Mouse (Mus musculus) gonadal fat pad, adult 2 months (tissue): ENCODE results near the gene Ruvbl2. TPM values are rescaled to one million over a fixed set of nuclear protein-coding genes. Genes with fewer than 3 reads are reported as not detected.
"Not testable (repeated sequence)": the region's sequence is repeated elsewhere in the genome, so short reads cannot be mapped to it uniquely, and the experiment has no call there.

Experiments
- DNase-seq: peaks from one replicate; pipeline ENCODE4 v3.0.0-alpha.2; 2012; ENCODE audit warnings: low read depth
- polyA plus RNA-seq: library from polyadenylated mRNA; depleted of rRNA; stranded (reverse); fragments of >200 nt; gene quantifications from 2 replicates; pipeline ENCODE4 v1.2.3, GENCODE M21; 2012; rRNA removed

Ruvbl2 gene
- polyA plus RNA-seq, 1 experiment = 47.8 TPM

DNA sequence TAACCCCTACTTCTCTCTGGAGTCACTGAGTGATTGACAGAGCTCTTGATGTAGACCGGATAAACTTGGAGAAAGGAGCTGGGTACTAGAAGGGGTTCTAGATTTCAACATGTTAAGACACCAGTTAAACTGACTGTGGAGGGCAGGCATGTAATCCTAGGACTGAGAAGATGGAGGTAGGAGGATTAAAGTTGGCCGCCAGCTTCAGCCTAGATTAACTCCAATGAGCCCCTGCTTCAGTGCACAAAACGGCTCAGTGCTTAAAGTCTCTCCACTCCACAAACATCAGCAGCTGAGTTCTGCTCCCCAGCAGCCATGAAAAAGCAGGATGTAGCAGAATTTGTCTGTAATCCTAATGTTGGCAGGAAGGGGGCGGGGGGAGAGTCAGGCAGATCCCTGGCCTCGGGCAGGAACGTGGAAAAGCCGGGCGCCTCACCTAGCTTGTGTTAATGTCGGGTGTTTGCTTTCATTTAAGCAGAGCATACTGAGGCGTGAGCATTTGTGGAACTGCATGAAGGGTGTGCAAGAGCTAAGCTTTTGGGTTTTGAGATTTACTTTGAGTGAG lies 36.3 kb downstream of the Ruvbl2 start:
- no peak for DNase-seq

DNA sequence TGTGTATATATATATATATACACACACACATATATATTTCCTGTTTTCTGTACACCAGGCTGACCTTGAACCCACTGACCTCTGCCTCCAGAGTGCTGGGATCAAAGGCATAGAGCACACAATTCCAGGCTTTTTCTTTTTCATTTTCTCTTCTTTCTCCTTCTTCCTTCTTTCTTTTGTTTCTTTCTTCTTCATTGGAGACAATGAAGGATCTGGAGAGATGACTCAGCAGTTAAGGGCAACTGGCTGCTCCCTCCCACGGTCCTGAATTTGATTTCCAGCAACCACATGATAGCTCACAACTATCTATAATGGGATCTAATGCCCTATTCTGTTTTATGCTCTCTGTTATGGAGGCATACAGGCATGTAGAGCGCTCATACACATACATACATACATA lies 41.1 kb downstream of the Ruvbl2 start:
- DNase-seq = no peak

DNA sequence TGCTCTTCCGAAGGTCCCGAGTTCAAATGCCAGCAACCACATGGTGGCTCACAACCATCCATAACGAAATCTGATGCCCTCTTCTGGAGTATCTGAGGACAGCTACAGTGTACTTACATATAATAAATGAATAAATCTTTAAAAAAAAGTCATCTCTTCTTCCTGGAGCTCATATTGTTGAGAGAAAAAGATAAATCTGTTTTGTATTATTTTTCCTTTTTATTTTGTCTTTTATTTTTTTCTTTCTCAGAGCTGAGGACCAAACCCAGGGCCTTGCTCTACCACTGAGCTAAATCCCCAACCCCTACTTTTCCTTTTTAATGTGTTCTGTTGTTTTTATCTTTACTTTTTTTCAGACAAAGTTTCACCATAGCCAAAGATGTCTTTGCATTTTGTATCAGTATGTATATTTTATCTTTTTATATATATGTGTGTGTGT lies 41.5 kb downstream of the Ruvbl2 start:
- DNase-seq = not testable (repeated sequence)

DNA sequence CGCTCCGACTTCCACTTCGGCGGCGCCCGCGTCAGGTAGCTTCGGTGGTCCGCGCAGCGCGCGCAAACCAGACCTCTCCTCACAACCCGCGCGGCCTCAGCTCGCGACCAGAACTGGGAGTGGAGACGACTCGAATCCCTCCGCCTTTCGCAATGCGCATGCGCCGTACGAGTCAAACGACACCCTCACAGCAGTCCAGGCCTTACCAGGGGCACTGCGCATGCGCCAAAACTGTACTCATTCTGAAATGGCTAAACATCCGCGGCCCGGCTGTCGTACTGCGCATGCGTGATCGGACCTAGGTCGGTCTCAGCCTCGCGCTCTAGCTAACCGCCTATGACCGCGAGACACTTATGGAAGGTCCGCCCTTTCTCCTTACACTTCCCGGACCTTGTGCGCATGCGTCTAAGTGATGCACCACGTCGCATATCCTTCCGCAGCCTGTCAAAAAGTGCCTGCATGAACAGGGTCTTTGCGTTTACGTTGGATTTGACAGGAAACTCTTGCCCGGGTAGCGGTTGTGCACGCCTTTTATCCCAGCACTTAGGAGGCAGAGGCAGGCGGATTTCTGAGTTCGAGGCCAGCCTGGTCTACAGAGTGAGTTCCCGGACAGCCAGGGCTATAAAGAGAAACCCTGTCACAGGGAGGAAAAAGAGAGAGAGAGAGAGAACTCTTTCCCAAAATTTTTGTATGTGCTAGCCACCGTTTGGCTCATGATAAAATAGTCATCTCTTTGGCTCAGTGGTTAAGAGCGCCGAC lies 42.1 kb downstream of the Ruvbl2 start, which contains the start of gene Snrnp70:
Gene Snrnp70 (minus strand): TSS at position 165 of the 759 bp plus-strand sequence.
- peak; percentile 97 for DNase-seq

DNA sequence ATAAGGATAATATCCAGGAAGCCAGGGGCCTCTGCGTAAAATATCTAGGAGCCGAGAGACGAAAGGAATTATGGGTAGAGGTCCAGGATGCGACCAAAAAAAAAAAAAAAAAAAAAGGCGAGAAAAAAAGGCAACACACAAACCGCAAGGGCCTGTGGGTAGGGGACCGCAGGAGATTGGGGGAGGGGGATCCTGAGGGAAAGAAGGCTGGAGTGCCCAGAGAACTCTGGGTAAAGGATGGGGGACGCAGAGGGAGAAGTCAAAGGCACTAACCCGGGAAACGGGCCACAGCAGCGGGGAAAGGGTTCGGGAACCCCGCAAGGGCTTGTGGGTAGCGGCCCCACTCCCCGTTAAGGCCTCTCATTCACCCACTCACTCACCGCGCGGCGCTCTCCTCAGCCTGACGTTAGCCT lies 42.8 kb downstream of the Ruvbl2 start:
- no peak for DNase-seq

DNA sequence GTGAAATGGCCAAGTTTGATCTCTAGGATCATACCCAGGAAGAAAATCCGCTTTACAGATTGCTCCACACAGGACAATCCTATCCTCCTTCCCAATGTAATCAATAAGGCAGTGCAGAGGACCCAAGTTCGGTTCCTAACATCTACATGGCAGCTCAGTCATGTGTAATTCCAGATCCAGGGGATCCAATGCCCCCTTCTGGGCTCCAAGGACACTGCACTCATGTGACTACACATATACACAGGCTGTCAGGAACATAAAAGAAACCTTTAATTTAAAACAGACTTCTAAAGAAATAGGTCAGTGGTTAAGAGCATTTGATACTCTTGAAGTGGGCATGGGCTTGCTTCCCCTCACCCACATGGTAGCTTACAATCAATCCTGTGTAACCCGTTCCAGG lies 51.8 kb downstream of the Ruvbl2 start:
- no peak for DNase-seq

DNA sequence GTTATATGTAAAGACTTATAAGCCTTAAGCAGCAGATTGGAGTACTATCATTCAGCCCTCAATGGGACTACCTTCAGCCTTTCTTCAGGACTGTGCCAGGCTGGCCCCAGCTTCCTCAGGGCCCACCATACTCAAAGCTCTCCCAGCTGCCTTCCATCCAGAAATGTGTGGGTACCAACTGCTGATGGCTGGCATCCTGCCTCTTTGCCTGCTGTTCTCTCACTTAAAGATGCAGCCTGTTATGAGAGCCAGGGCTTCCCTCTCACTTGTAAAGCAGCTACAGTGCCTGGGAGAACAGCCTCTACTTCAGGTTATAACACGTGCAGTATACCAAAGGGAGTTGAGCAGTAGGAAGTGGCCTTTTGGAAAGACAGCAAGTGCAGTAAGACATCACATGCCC lies 61.8 kb downstream of the Ruvbl2 start:
- DNase-seq = no peak

DNA sequence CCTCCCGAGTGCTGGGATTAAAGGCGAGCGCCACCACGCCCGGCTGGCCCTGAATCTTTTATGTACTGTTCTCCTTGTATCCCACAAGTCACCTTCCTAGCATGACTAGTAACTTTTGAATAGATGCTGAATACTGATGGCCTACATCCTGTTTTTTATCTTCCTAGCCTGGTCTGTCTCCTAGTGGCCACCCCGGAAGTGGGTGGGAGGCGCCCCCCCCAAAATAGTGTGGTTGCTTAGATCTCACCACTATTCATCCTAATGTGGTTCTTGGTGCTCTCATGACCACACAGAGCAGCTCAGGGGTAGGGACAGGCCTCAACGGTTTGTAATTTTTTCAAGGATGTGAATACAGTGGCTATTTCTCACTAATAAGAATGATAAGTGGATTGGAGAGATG lies 63.3 kb downstream of the Ruvbl2 start:
- no peak for DNase-seq

DNA sequence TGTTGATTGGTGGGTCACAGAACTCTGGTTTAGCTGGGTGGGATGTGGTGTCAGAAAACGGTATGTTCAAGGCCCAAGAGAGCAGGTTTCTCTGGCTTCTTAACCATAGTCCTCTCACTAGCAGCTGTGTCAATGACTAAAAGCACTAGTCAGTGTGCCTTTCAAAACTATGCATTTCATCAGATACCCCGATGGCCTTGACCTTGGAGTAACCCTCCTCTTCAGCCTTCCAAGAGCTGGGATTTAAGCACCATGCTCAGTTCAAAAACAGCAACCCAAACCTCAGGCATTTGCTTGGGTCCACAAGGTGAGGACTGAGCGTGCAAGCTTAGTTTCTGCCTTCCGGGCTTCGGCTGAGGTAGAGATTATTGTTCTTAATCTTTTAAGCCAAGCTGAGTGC lies 65.5 kb downstream of the Ruvbl2 start:
- no peak for DNase-seq

Other genes with a start within 250 kb of the Ruvbl2 start
- gene Ccdc155, start 233.2 kb downstream of the Ruvbl2 start, polyA plus RNA-seq = 0.39 and 0.41 TPM in 2 replicates
- 11.5 and 18.9 TPM in 2 replicates for gene Dkkl1, start 225.9 kb downstream of the Ruvbl2 start, polyA plus RNA-seq
- gene Tead2, start 222.3 kb downstream of the Ruvbl2 start, polyA plus RNA-seq = 32.6 and 50.1 TPM in 2 replicates
- 19.8 and 24.3 TPM in 2 replicates for gene Cd37, start 199.0 kb downstream of the Ruvbl2 start, polyA plus RNA-seq
- 0.32 and 0.46 TPM in 2 replicates for gene Slc6a16, start 197.0 kb downstream of the Ruvbl2 start, polyA plus RNA-seq
- 1.1 and 2.3 TPM in 2 replicates for gene Slc6a21, start 160.6 kb downstream of the Ruvbl2 start, polyA plus RNA-seq
- gene Trpm4, start 104.3 kb downstream of the Ruvbl2 start, polyA plus RNA-seq = 41.6 and 48.8 TPM in 2 replicates
- 0.42 and 0.48 TPM in 2 replicates for gene Hrc, start 102.8 kb downstream of the Ruvbl2 start, polyA plus RNA-seq
- 3.0 and 3.1 TPM in 2 replicates for gene Ppfia3, start 71.1 kb downstream of the Ruvbl2 start, polyA plus RNA-seq
- 5.7 and 7.2 TPM in 2 replicates for gene Lin7b, start 67.5 kb downstream of the Ruvbl2 start, polyA plus RNA-seq
- 216 and 217 TPM in 2 replicates for gene Snrnp70, start 42.4 kb downstream of the Ruvbl2 start, polyA plus RNA-seq
- gene Kcna7, start 32.4 kb downstream of the Ruvbl2 start, polyA plus RNA-seq = 0.27 and 0.28 TPM in 2 replicates
- gene Ntf5, start 24.4 kb downstream of the Ruvbl2 start, polyA plus RNA-seq = 1.8 and 2.6 TPM in 2 replicates
- 0.80 and 2.1 TPM in 2 replicates for gene Lhb, start 17.3 kb downstream of the Ruvbl2 start, polyA plus RNA-seq
- 75.3 and 76.4 TPM in 2 replicates for gene Gys1, start 3.3 kb downstream of the Ruvbl2 start, polyA plus RNA-seq
- 2,754 and 3,247 TPM in 2 replicates for gene Ftl1, start 21.8 kb upstream of the Ruvbl2 start, polyA plus RNA-seq
- gene Bax, start 28.8 kb upstream of the Ruvbl2 start, polyA plus RNA-seq = 92.8 and 104 TPM in 2 replicates
- gene Tulp2, start 43.8 kb upstream of the Ruvbl2 start, polyA plus RNA-seq = 2.5 and 2.6 TPM in 2 replicates
- 1.2 and 6.9 TPM in 2 replicates for gene Gm45808, start 48.7 kb upstream of the Ruvbl2 start, polyA plus RNA-seq
- 15.6 and 16.4 TPM in 2 replicates for gene Dhdh, start 50.7 kb upstream of the Ruvbl2 start, polyA plus RNA-seq
- gene Nucb1, start 72.3 kb upstream of the Ruvbl2 start, polyA plus RNA-seq = 540 and 702 TPM in 2 replicates
- 19.6 and 24.0 TPM in 2 replicates for gene Ppp1r15a, start 88.2 kb upstream of the Ruvbl2 start, polyA plus RNA-seq
- 13.5 and 13.9 TPM in 2 replicates for gene Plekha4, start 88.2 kb upstream of the Ruvbl2 start, polyA plus RNA-seq
- gene Hsd17b14, start 116.8 kb upstream of the Ruvbl2 start, polyA plus RNA-seq = 2.6 and 6.3 TPM in 2 replicates
- 111 and 127 TPM in 2 replicates for gene Bcat2, start 132.1 kb upstream of the Ruvbl2 start, polyA plus RNA-seq
- gene Fgf21, start 177.4 kb upstream of the Ruvbl2 start, polyA plus RNA-seq = 2.0 TPM in 2 replicates
- 24.1 and 36.6 TPM in 2 replicates for gene Fut1, start 179.2 kb upstream of the Ruvbl2 start, polyA plus RNA-seq
- gene Izumo1, start 183.7 kb upstream of the Ruvbl2 start, polyA plus RNA-seq = 0.58 and 0.75 TPM in 2 replicates
- 24.9 and 25.9 TPM in 2 replicates for gene Rasip1, start 189.4 kb upstream of the Ruvbl2 start, polyA plus RNA-seq
- gene Mamstr, start 201.9 kb upstream of the Ruvbl2 start, polyA plus RNA-seq = 6.1 and 7.7 TPM in 2 replicates
- 1.1 and 2.9 TPM in 2 replicates for gene Fut2, start 228.3 kb upstream of the Ruvbl2 start, polyA plus RNA-seq
- gene Ntn5, start 245.9 kb upstream of the Ruvbl2 start, polyA plus RNA-seq = 0.85 and 2.7 TPM in 2 replicates